Mouse (Mus musculus): ENCODE data around the gene Tbcd. TPM values are rescaled to one million over a fixed set of nuclear protein-coding genes. Genes with fewer than 3 reads are reported as not detected.

Gene Tbcd
- total RNA-seq, 2 experiments from 2014 or later, result 45.9 to 48.2 TPM

Other genes starting within 250 kb of the Tbcd start
- gene Hexdc, start 247.5 kb upstream of the Tbcd start, total RNA-seq (2021), result 10 to 100 TPM; 30.6 to 32.4 TPM
- 1 to 10 TPM; 7.1 to 7.4 TPM for gene Ogfod3, start 247.2 kb upstream of the Tbcd start, total RNA-seq (2021)
- 10 to 100 TPM; 21.1 to 23.8 TPM for gene Cybc1, start 222.6 kb upstream of the Tbcd start, total RNA-seq (2021)
- 10 to 100 TPM; 67.4 to 70.7 TPM for gene Narf, start 214.7 kb upstream of the Tbcd start, total RNA-seq (2021)
- gene Foxk2, start 192.0 kb upstream of the Tbcd start, total RNA-seq (2021), result 100 to 1,000 TPM; 115 TPM
- gene Wdr45b, start 97.5 kb upstream of the Tbcd start, total RNA-seq (2021), result 10 to 100 TPM; 62.2 to 68.9 TPM
- 10 to 100 TPM; 42.2 to 44.7 TPM for gene Rab40b, start 63.7 kb upstream of the Tbcd start, total RNA-seq (2021)
- 10 to 100 TPM; 32.9 to 34.5 TPM for gene Fn3krp, start 30.5 kb upstream of the Tbcd start, total RNA-seq (2021)
- 10 to 100 TPM; 31.1 to 35.2 TPM for gene Fn3k, start 17.0 kb upstream of the Tbcd start, total RNA-seq (2021)
- gene Zfp750, start 67.4 kb downstream of the Tbcd start, total RNA-seq (2021), result not detected
- 1 to 10 TPM; 5.7 to 7.1 TPM for gene B3gntl1, start 221.2 kb downstream of the Tbcd start, total RNA-seq (2021)
- gene Metrnl, start 249.6 kb downstream of the Tbcd start, total RNA-seq (2021), result 1 to 10 TPM; 8.1 to 9.1 TPM

Measured in left cerebral cortex, postnatal 14 days (tissue).